Mouse (Mus musculus) forebrain, embryonic 11.5 days (tissue): ENCODE measurements around the gene Afm. TPM values are rescaled to one million over a fixed set of nuclear protein-coding genes. Genes with fewer than 3 reads are reported as not detected.

ENCODE experiments used
- ATAC-seq: fragments of 200-750 bp; cut with Nextera tagmentation; replicated peaks from 2 replicates; pipeline ENCODE4 v1.8.0; 2017; ENCODE audit warnings: moderate TSS enrichment; ENCODE audit not compliant: low FRiP score
- DNase-seq: peaks from one replicate; pipeline ENCODE4 v3.0.0-alpha.2; 2017; ENCODE audit warnings: low spot score
- H3K27ac ChIP-seq: fragments of 300-500 bp; sonication (generic); 2 replicates; pipeline ENCODE4 v1.5.1; 2014; ENCODE audit warnings: low read depth, low read length
- H3K27me3 ChIP-seq: fragments of 300-500 bp; sonication (generic); 2 replicates; pipeline ENCODE4 v1.6.1; 2014; ENCODE audit warnings: mild to moderate bottlenecking, low read length, mixed read lengths; ENCODE audit not compliant: control insufficient read depth, insufficient read depth
- H3K36me3 ChIP-seq: fragments of 300-500 bp; sonication (generic); 2 replicates; pipeline ENCODE4 v1.6.1; 2014; ENCODE audit warnings: mild to moderate bottlenecking, low read length, moderate library complexity, mixed read lengths; ENCODE audit not compliant: control insufficient read depth, insufficient read depth
- H3K4me1 ChIP-seq: fragments of 300-500 bp; sonication (generic); replicated peaks from 2 replicates; pipeline ENCODE4 v1.6.1; 2014; ENCODE audit warnings: low read length, mixed read lengths; ENCODE audit not compliant: control insufficient read depth, insufficient read depth
- H3K4me2 ChIP-seq: fragments of 300-500 bp; sonication (generic); 2 replicates; pipeline ENCODE4 v1.6.1; 2014; ENCODE audit warnings: low read depth, mild to moderate bottlenecking, low read length, moderate library complexity, mixed read lengths; ENCODE audit not compliant: severe bottlenecking
- H3K4me3 ChIP-seq: fragments of 300-500 bp; sonication (generic); 2 replicates; pipeline ENCODE4 v1.5.1; 2014; ENCODE audit warnings: low read depth, low read length
- H3K9ac ChIP-seq: fragments of 300-500 bp; sonication (generic); 2 replicates; pipeline ENCODE4 v1.6.1; 2014; ENCODE audit warnings: low read length
- H3K9me3 ChIP-seq: fragments of 300-500 bp; sonication (generic); 2 replicates; pipeline ENCODE4 v1.6.1; 2016; ENCODE audit warnings: low read length, mixed read lengths; ENCODE audit not compliant: control insufficient read depth
- WGBS: fragments of 180-500 bp; shearing (Covaris S2); extraction: QIAGEN DNeasy Blood & Tissue Kit; methylation state at CpG from one replicate; pipeline ENCODE4 v1.1.7; 2014; 5-methylcytosine and 5-hydroxymethylcytosine counted together
- polyA plus RNA-seq: library from polyadenylated mRNA; unstranded; fragments of >200 nt; fragmentation: Nextera tagmentation; extraction: Ambion mirVana; gene quantifications from 2 replicates; pipeline ENCODE4 v1.2.1, GENCODE M21; 2014

Gene Afm
- polyA plus RNA-seq, 1 experiment from 2014 or later, result not detected

- Histone ChIP-seq H3K4me1 (no peaks in the 10 kb centered on the region), H3K27me3 (no peaks in the 10 kb centered on the region), H3K27ac (no peak overlapping the region), H3K9me3 (no peaks in the 10 kb centered on the region), H3K9ac (no peak overlapping the region), H3K4me3 (no peak overlapping the region), H3K4me2 (no peak overlapping the region), H3K36me3 (no peaks in the 10 kb centered on the region)
- ATAC-seq (no peak), DNase-seq (no peak)
- WGBS, result 82% methylated on average over 7 of the region's 7 CpGs
Measured at GRCm38 (mm10) chr5:90584799-90585198, 66.1 kb downstream of the Afm start.

- ATAC-seq, result 0 out of 2 replicates have a peak, but pooled peaks have one; percentile 16
- no peak overlapping the region for H3K9ac ChIP-seq
- H3K27me3 ChIP-seq, result no peaks in the 10 kb centered on the region
- no peak overlapping the region for H3K27ac ChIP-seq
- H3K36me3 ChIP-seq, result no peaks in the 10 kb centered on the region
- no peak overlapping the region for H3K4me3 ChIP-seq
- H3K4me1 ChIP-seq, result no peaks in the 10 kb centered on the region
- no peak overlapping the region for H3K4me2 ChIP-seq
- 72% methylated on average over 5 of the region's 5 CpGs for WGBS
- DNase-seq, result no peak
- no peaks in the 10 kb centered on the region for H3K9me3 ChIP-seq
Measured at GRCm38 (mm10) chr5:90586511-90586910, 67.8 kb downstream of the Afm start.

GRCm38 (mm10) chr5:90588104-90588503 lies 69.4 kb downstream of the Afm start:
- no peak for ATAC-seq
- H3K27ac ChIP-seq, result no peak overlapping the region
- H3K9ac ChIP-seq, result no peak overlapping the region
- H3K27me3 ChIP-seq, result no peaks in the 10 kb centered on the region
- H3K4me2 ChIP-seq, result no peak overlapping the region
- H3K36me3 ChIP-seq, result no peaks in the 10 kb centered on the region
- H3K9me3 ChIP-seq, result no peaks in the 10 kb centered on the region
- H3K4me1 ChIP-seq, result no peaks in the 10 kb centered on the region
- no peak for DNase-seq
- no peak overlapping the region for H3K4me3 ChIP-seq
- 89% methylated on average over 5 of the region's 5 CpGs for WGBS

GRCm38 (mm10) chr5:90588708-90589595 lies 70.2 kb downstream of the Afm start:
- no peaks in the 10 kb centered on the region for H3K27me3 ChIP-seq
- DNase-seq (peak; percentile 76), ATAC-seq (peak; percentile 66)
- 26% methylated on average over 25 of the region's 25 CpGs for WGBS
- no peaks in the 10 kb centered on the region for H3K4me1 ChIP-seq
- no peaks in the 10 kb centered on the region for H3K9me3 ChIP-seq
- peak overlapping the region; percentile 43 for H3K4me2 ChIP-seq
- no peaks in the 10 kb centered on the region for H3K36me3 ChIP-seq
- peak overlapping the region; percentile 23 for H3K4me3 ChIP-seq
- no peak overlapping the region for H3K9ac ChIP-seq
- H3K27ac ChIP-seq, result no peak overlapping the region

- Histone ChIP-seq H3K9me3 (no peaks in the 10 kb centered on the region), H3K36me3 (no peaks in the 10 kb centered on the region), H3K9ac (no peak overlapping the region), H3K4me2 (no peak overlapping the region), H3K27me3 (no peaks in the 10 kb centered on the region), H3K27ac (no peak overlapping the region), H3K4me3 (no peak overlapping the region), H3K4me1 (no peaks in the 10 kb centered on the region)
- DNase-seq, result no peak
- ATAC-seq, result no peak
- 90% methylated on average over 10 of the region's 10 CpGs for WGBS
Measured at GRCm38 (mm10) chr5:90590676-90591075, 71.9 kb downstream of the Afm start.

GRCm38 (mm10) chr5:90591936-90592335 lies 73.2 kb downstream of the Afm start:
- DNase-seq, result no peak
- 90% methylated on average over 6 of the region's 6 CpGs for WGBS

GRCm38 (mm10) chr5:90594945-90595344 lies 76.2 kb downstream of the Afm start:
- Histone ChIP-seq H3K9ac (no peak overlapping the region), H3K36me3 (no peaks in the 10 kb centered on the region), H3K4me2 (no peak overlapping the region), H3K27me3 (no peaks in the 10 kb centered on the region), H3K4me3 (no peak overlapping the region), H3K9me3 (no peaks in the 10 kb centered on the region), H3K4me1 (no peaks in the 10 kb centered on the region), H3K27ac (no peak overlapping the region)
- ATAC-seq, result no peak
- whole genome bisulfite sequencing, result 90% methylated on average over 13 of the region's 13 CpGs
- DNase-seq, result no peak

More at GRCm38 (mm10) chr5:90591936-90592335, 73.2 kb downstream of the Afm start:
- no peak overlapping the region for H3K27ac ChIP-seq
- no peaks in the 10 kb centered on the region for H3K36me3 ChIP-seq
- no peak overlapping the region for H3K4me2 ChIP-seq
- no peak overlapping the region for H3K4me3 ChIP-seq
- H3K9ac ChIP-seq, result no peak overlapping the region
- H3K4me1 ChIP-seq, result no peaks in the 10 kb centered on the region
- H3K9me3 ChIP-seq, result no peaks in the 10 kb centered on the region
- no peak for ATAC-seq
- no peaks in the 10 kb centered on the region for H3K27me3 ChIP-seq

- Histone ChIP-seq H3K4me2 (no peak overlapping the region), H3K9ac (no peak overlapping the region), H3K27me3 (no peaks in the 10 kb centered on the region), H3K4me3 (no peak overlapping the region), H3K4me1 (no peaks in the 10 kb centered on the region), H3K36me3 (no peaks in the 10 kb centered on the region), H3K9me3 (no peaks in the 10 kb centered on the region), H3K27ac (no peak overlapping the region)
- no peak for ATAC-seq
- DNase-seq, result no peak
- 86% methylated on average over 6 of the region's 6 CpGs for WGBS
Measured at GRCm38 (mm10) chr5:90596155-90596554, 77.4 kb downstream of the Afm start.

GRCm38 (mm10) chr5:90601469-90601868 lies 82.7 kb downstream of the Afm start:
- no peak overlapping the region for H3K9ac ChIP-seq
- no peaks in the 10 kb centered on the region for H3K27me3 ChIP-seq
- no peaks in the 10 kb centered on the region for H3K9me3 ChIP-seq
- no peaks in the 10 kb centered on the region for H3K4me1 ChIP-seq
- H3K36me3 ChIP-seq, result no peaks in the 10 kb centered on the region
- DNase-seq, result peak; percentile 62
- no peak overlapping the region for H3K27ac ChIP-seq
- 29% methylated on average over 6 of the region's 6 CpGs for WGBS
- no peak overlapping the region for H3K4me3 ChIP-seq
- ATAC-seq, result peak; percentile 39; the same call in 1 of the 2 replicates
- no peak overlapping the region for H3K4me2 ChIP-seq
